Mouse (Mus musculus): Measurements from ENCODE around the gene Runx3.

DNA sequence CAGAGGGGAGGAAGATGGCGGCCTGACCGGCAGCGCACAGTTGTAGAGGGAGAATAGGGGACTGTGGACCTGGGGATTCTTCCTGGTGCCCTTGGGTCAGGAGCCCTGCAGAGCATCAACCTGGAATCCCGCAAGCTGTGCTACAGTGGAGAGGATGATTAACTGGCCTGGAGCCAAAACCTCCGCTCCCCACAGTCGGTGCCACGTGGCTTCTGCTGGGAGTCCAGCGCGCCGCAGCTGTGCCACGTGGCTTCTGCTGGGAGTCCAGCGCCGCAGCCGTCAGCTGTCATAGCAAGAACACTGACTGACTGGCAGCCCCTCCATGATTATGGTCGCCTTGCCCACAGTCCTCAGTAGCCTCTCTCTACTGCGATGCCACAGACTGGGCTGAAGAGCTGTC is 81.3 kb downstream of the Runx3 start:
- TF ChIP-seq CTCF (IDR thresholded peaks at IDR 0.05; ENCODE audit: insufficient read depth, low read depth, low read length) (no peak), POLR2A (IDR thresholded peaks at IDR 0.05; ENCODE audit: insufficient read depth, low read depth, low read length) (no peak)

Data from olfactory bulb, adult 2 months (tissue).